Mouse (Mus musculus) embryonic fibroblast, embryonic 13.5 days (primary cell): Measurements from ENCODE around the gene Csrp3.

Experiments used
- CTCF ChIP-seq: IDR thresholded peaks from 2 replicates; pipeline ENCODE4 v1.5.1; 2011; ENCODE audit warnings: mild to moderate bottlenecking, control low read depth, low read length, moderate library complexity, borderline replicate concordance; ENCODE audit not compliant: insufficient read depth
- POLR2A ChIP-seq: IDR thresholded peaks from 2 replicates; pipeline ENCODE4 v1.6.1; 2011; ENCODE audit warnings: low read depth, mild to moderate bottlenecking, control low read depth, low read length, moderate library complexity

GRCm38 (mm10) chr7:48784773-48785523, 62.9 kb downstream of the Csrp3 start:
- TF ChIP-seq POLR2A = no peak
- TF ChIP-seq CTCF = no peak
